Mouse (Mus musculus) hematopoietic stem cell, adult 5-6 weeks (primary cell): ENCODE measurements around the gene Txndc8. TPM values are rescaled to one million over a fixed set of nuclear protein-coding genes. Genes with fewer than 3 reads are reported as not detected.

Source experiments
- total RNA-seq: library from RNA; stranded (forward); fragments of 172-1452, 232-1000 nt; gene quantifications from 2 replicates; pipeline ENCODE4 v1.2.3, GENCODE M21; 2017

The Txndc8 gene
- total RNA-seq, 1 experiment from 2014 or later = not detected

Other genes with a start within 250 kb of the Txndc8 start
- 2.4 and 3.1 TPM in 2 replicates for gene D630039A03Rik, start 92.8 kb downstream of the Txndc8 start, total RNA-seq
- gene Txn1, start 52.7 kb downstream of the Txndc8 start, total RNA-seq = 169 and 188 TPM in 2 replicates
- gene Svep1, start 197.7 kb upstream of the Txndc8 start, total RNA-seq = 0.10 and 0.19 TPM in 2 replicates